Mouse (Mus musculus) skeletal muscle tissue, adult 2 months (tissue): ENCODE data around the gene Rgcc.

Experiments used
- DNase-seq: peaks from one replicate; pipeline ENCODE4 v3.0.0-alpha.2; 2012; ENCODE audit warnings: low read depth, low spot score

Rgcc gene

GRCm38 (mm10) chr14:79300641-79301350 lies 649 bp downstream of the Rgcc start:
- DNase-seq, result no peak

- no peak for DNase-seq
Observed at GRCm38 (mm10) chr14:79299796-79300195, 1.6 kb downstream of the Rgcc start.

- no peak for DNase-seq
Observed at GRCm38 (mm10) chr14:79299230-79299629, 2.2 kb downstream of the Rgcc start.

GRCm38 (mm10) chr14:79298314-79298992 lies 3.0 kb downstream of the Rgcc start:
- no peak for DNase-seq

GRCm38 (mm10) chr14:79296836-79297235 lies 4.6 kb downstream of the Rgcc start:
- DNase-seq, result no peak

- no peak for DNase-seq
Observed at GRCm38 (mm10) chr14:79296201-79296600, 5.2 kb downstream of the Rgcc start.

- DNase-seq, result no peak
Observed at GRCm38 (mm10) chr14:79295579-79295978, 5.9 kb downstream of the Rgcc start.

- no peak for DNase-seq
Observed at GRCm38 (mm10) chr14:79294950-79295349, 6.5 kb downstream of the Rgcc start.

- no peak for DNase-seq
Observed at GRCm38 (mm10) chr14:79294051-79294814, 7.2 kb downstream of the Rgcc start.

GRCm38 (mm10) chr14:79293119-79293780 lies 8.2 kb downstream of the Rgcc start:
- DNase-seq, result no peak

- no peak for DNase-seq
Observed at GRCm38 (mm10) chr14:79291629-79292028, 9.8 kb downstream of the Rgcc start.

GRCm38 (mm10) chr14:79290683-79291425 lies 10.6 kb downstream of the Rgcc start:
- DNase-seq, result no peak

- no peak for DNase-seq
Observed at GRCm38 (mm10) chr14:79289909-79290308, 11.5 kb downstream of the Rgcc start.

- DNase-seq, result no peak
Observed at GRCm38 (mm10) chr14:79288280-79288679, 13.2 kb downstream of the Rgcc start.

GRCm38 (mm10) chr14:79287251-79287863 lies 14.1 kb downstream of the Rgcc start:
- DNase-seq, result no peak

GRCm38 (mm10) chr14:79285549-79285948 lies 15.9 kb downstream of the Rgcc start:
- no peak for DNase-seq

- DNase-seq, result no peak
Observed at GRCm38 (mm10) chr14:79284616-79285015, 16.8 kb downstream of the Rgcc start.

GRCm38 (mm10) chr14:79283952-79284351 lies 17.5 kb downstream of the Rgcc start:
- no peak for DNase-seq

- no peak for DNase-seq
Observed at GRCm38 (mm10) chr14:79281894-79282553, 19.4 kb downstream of the Rgcc start.

- no peak for DNase-seq
Observed at GRCm38 (mm10) chr14:79280456-79280855, 21.0 kb downstream of the Rgcc start.
